Mouse (Mus musculus): Measurements from ENCODE around the gene Tbx4.

Tbx4 gene

DNA sequence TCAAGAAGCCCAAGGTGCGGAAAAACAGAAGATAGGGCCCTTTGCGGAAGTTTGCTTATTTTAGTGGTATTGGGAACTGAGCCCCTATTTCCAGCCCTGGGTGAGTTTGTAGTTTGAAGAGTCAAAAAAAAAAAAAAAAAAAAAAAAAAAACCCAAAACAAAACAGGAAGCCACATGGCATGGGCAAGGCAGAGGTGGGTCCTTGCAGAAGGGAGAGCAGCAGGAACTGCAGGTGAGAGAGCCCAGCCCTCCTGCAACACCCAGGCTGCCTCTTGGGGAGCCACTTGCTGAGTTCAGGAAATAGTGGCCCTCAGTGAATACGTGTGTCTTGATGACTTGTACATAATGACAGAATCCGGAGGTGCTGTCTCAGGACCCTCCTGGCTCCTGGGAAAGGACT lies 23.3 kb downstream of the Tbx4 start:
- DNase-seq (ENCODE audit: low spot score), result no peak

- DNase-seq (ENCODE audit: low spot score), result no peak
These were observed 23.9 kb downstream of the Tbx4 start for GRCm38 (mm10) chr11:85910133-85910532.

DNA sequence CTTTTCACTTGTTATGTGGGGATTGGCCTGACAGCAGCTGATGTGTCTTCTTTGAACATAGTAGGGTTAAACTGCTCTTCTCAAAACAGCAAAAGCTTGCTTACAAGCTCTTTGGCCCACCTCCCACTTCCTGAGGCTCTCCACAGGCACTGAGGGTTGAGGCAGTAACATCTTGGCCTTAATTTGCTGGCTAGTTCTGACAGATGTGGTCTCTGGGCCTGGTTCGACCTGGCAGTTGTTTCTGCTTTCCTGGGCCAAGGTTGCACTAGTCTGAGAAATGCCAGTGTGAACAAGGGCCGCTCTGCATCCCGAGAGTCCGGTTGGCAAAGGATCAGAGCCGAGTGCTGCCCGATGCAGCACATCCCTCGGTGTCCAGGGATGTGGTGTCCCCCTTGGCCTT lies 27.3 kb downstream of the Tbx4 start:
- DNase-seq (ENCODE audit: low spot score), result no peak

- no peak for DNase-seq (ENCODE audit: low spot score)
These were observed 31.1 kb downstream of the Tbx4 start for GRCm38 (mm10) chr11:85917091-85917992.

GRCm38 (mm10) chr11:85917993-85918325 lies 31.7 kb downstream of the Tbx4 start:
- DNase-seq (ENCODE audit: low spot score), result no peak

GRCm38 (mm10) chr11:85918388-85918940 lies 32.2 kb downstream of the Tbx4 start:
- DNase-seq (ENCODE audit: low spot score), result no peak

GRCm38 (mm10) chr11:85925294-85925743 lies 39.1 kb downstream of the Tbx4 start:
- DNase-seq (ENCODE audit: low spot score), result peak; percentile 11

- no peak for DNase-seq (ENCODE audit: low spot score)
These were observed 40.1 kb downstream of the Tbx4 start for GRCm38 (mm10) chr11:85926287-85926764.

- no peak for DNase-seq (ENCODE audit: low spot score)
These were observed 41.9 kb downstream of the Tbx4 start for GRCm38 (mm10) chr11:85928106-85928505.

DNA sequence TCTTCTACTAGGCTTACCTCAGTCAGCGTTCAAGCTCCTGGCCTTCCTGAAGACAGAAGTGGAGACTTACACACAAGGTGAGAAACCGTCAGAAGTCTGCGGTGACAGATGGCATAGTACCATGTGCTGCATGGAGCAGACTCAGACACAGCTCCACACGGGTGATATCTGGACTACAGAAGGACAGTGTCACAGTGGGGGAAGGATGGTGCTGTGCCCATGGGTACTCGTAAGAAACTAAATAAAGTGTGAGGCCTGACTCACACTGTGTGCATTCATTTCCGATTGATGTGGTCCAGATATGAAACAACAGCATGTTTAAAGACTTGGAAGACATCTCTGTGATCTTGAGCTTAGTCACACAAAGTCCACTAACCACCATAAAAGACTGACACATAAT lies 43.4 kb downstream of the Tbx4 start:
- DNase-seq (ENCODE audit: low spot score), result no peak

DNA sequence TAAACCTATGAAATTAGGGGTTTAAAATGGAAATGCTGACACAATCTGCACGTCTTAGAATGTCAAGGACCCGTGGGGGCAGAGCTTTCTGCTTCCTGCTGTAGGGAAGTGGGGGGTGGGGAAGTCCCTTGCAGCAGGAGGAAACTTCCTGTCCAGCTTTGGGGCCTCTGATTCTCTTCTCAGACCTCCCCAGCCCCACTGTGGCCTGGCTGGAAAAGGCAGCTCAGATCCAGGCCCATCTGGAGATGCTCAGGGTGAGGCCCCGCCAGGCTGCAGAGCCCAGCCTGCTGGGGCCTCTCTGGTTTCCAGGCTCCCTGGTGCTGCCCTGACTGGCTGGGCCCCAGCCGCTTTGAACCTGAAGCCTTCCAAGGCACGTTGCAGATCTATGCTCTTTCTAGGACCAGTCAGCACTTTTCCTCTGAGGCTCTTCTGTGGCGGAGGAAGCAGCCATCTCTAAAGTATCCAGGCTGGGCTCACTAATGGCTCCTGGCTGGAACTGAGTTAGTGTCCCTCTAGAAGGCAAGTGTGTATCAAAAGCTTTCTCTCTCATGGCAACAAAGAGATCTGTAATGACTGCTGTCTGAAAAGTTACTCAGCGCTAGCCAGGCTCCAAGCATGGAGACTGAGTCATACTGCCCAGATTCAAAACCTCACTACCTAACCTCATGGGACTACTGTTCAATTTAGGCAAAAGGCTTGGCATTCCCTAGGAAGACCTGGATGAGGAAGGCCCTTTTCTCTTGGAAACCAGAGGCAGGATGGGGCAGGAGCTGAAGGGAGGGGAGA lies 55.8 kb downstream of the Tbx4 start:
- DNase-seq (ENCODE audit: low spot score), result no peak

- no peak for DNase-seq (ENCODE audit: low spot score)
These were observed 62.5 kb downstream of the Tbx4 start for GRCm38 (mm10) chr11:85948765-85949164.

DNA sequence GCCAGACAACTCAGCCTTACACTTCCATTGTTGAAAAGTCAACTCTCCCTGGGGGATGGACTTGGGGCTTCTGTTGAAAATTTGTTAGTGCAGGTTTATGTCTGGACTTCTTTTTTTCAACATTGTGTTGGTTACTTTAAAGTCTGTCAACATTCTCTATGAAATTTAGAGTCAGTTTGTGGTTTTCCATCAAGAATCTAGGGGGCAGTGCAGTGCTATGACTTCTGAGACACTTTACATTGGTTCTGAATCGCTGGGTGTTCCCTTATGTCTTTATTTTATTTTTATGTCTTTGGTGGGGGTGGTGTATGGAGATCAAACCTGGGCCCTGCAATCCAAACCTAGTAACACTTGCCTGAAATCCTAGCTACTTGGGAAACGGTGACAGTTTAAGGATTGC lies 63.5 kb downstream of the Tbx4 start:
- no peak for DNase-seq (ENCODE audit: low spot score)

DNA sequence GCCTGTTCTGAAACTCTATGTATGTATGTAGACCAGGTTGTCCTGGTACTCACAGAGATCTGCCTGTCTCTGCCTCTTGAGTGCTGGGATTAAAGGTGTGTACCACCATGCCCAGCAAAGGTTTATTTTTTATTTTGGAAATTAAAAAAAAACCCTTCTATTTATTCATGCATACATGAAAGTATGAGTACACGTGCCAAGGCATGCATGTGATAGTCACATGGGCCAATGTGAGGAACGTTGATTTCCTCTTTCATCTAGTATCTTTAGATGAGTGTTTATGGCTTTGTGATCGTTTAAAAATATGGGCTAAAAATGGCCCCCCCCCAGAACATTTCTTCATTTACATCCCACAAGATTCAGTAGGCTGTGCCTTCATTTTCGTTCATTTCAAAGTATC lies 66.3 kb downstream of the Tbx4 start:
- DNase-seq (ENCODE audit: low spot score), result no peak

GRCm38 (mm10) chr11:85955611-85956010 lies 69.4 kb downstream of the Tbx4 start:
- no peak for DNase-seq (ENCODE audit: low spot score)

GRCm38 (mm10) chr11:85956422-85956821 lies 70.2 kb downstream of the Tbx4 start:
- DNase-seq (ENCODE audit: low spot score), result no peak

DNA sequence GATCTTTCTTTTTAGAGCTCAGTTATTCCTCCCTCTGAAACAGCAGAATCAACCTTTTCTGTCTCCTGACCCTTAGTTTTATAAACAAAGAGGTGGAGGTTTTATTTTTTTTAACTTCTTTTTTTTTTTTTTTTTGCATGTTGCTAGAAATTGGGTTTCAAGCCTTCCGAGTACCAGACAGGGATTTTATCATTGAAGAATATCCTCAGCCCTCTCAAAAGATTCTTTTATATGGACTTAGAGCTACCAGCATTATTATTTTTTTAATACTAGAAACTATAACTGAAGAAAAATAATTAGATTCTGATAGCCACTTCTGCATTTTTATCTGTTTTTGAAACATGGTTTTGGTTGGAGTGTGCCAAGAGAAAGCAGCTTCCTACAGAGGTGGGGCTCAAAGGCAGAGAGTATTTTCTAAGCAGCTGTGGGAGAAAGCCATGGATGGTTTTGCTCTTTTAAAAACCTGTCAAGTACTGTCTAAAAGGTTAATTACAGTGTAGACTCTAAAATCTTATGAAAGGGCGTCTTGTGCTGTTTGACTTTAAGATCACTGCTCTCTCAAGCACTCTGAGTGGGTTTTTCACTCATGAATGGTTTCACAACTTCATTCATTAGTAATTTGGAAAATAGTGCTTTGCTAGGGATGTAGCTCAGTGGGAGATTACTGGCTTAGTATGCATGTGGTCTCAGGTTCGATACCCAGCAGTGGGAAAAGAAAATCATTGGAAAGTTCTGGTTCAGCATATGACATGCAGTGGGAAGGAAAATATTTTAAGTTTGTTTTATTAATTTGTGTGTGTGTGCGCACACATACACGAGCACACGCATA lies 70.9 kb downstream of the Tbx4 start:
- no peak for DNase-seq (ENCODE audit: low spot score)

DNA sequence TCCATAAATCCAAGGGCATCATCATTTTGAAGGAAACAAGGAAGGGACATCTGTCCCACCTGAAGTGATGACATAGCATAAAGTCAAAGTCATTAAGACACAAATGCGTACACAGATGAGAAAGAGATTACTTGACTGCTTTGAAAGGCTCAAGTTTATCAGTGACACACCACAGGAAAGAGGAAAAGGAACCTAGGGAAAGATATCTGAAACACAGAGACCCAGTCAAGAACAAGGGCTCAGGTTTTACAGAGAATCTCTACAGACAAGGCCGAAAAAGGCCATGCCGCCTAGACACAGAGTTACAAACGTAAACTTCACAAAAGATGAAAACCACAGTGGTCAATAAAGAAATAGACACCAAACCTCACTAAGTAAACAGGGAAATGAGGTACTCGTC lies 73.6 kb downstream of the Tbx4 start:
- no peak for DNase-seq (ENCODE audit: low spot score)

DNA sequence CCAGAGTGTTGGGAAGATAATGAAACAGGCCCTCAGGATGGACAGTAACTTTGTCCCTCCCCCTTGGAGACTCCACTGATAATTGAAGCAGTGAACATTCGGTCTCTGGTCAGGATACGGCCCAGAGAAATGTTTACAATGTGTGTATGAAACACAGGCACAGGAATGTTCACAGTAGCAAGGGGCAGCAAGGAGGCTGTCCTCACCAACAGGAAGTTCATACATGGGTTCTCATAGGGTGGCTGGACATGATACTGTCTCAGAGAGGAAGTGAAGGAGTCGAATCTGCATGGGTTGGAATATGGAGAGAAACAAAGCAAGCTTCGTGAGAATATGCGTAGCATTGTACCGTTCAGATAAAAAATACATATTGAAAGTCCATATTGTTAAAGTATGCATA lies 74.1 kb downstream of the Tbx4 start:
- DNase-seq (ENCODE audit: low spot score), result no peak

GRCm38 (mm10) chr11:85961498-85961897 lies 75.3 kb downstream of the Tbx4 start:
- DNase-seq (ENCODE audit: low spot score), result no peak

All from ovary, postnatal 36 days (tissue).